Mouse (Mus musculus) G1E (cell line): Measurements from ENCODE around the gene Kcnn3.

Source experiments
- CTCF ChIP-seq: IDR thresholded peaks from 2 replicates; pipeline ENCODE4 v1.5.1; 2012; ENCODE audit warnings: low read depth, low read length, inconsistent platforms, mixed read lengths
- GATA2 ChIP-seq: IDR thresholded peaks from 2 replicates; pipeline ENCODE4 v1.6.1; 2012; ENCODE audit warnings: low read depth, low read length, inconsistent platforms, borderline replicate concordance
- TAL1 ChIP-seq: conservative IDR thresholded peaks from 2 replicates; pipeline ENCODE4 v1.6.1; 2012; ENCODE audit warnings: low read depth, low read length, inconsistent platforms, mixed read lengths

DNA sequence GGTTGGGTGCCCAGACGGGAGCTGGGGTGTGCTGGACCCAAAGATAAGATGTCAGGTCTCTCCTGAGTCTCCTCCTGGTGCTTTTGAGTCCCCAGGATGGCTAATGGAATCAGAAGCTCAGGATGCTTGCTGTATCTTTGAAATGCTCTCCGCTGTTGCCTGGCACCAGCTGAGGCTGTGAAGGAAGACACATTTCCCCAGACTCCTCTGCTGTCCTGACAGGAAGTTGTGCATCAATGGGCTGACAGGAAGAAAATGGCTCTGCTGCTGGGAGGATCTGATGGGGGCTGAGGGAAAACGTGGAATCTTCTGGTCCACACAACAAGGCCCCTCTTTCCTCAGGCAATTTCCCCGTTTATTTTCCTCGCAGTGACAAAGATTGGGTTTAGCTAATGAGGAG, 27.0 kb downstream of the Kcnn3 start:
- TF ChIP-seq CTCF (no peak), GATA2 (no peak), TAL1 (no peak)
